Mouse (Mus musculus): ENCODE results near the gene St6galnac5.

- TF ChIP-seq CTCF (IDR thresholded peaks at IDR 0.05; ENCODE audit: low read depth, low read length) = no peak
- no peak for TF ChIP-seq GATA1 (IDR thresholded peaks at IDR 0.05; ENCODE audit: borderline replicate concordance, low read length)
Observed at GRCm38 (mm10) chr3:152969774-152970347, 12.2 kb downstream of the St6galnac5 start.

All from G1E (cell line).